Mouse (Mus musculus) pancreas, adult 10 weeks (tissue): ENCODE results near the gene Pdzrn3. TPM values are rescaled to one million over a fixed set of nuclear protein-coding genes. Genes with fewer than 3 reads are reported as not detected.

ENCODE experiments used
- polyA plus RNA-seq: library from polyadenylated mRNA; stranded (reverse); fragments of 350-450 nt; fragmentation: Illumina TruSeq; extraction: RNeasy Lipid Tissue Mini Kit (QIAGEN cat#74804); gene quantifications from one replicate; pipeline ENCODE4 v1.2.3, GENCODE M21; 2015; ENCODE audit warnings: low read depth, low replicate concordance; ENCODE audit not compliant: insufficient read depth

Pdzrn3 gene
- 3.2 TPM for polyA plus RNA-seq

DNA sequence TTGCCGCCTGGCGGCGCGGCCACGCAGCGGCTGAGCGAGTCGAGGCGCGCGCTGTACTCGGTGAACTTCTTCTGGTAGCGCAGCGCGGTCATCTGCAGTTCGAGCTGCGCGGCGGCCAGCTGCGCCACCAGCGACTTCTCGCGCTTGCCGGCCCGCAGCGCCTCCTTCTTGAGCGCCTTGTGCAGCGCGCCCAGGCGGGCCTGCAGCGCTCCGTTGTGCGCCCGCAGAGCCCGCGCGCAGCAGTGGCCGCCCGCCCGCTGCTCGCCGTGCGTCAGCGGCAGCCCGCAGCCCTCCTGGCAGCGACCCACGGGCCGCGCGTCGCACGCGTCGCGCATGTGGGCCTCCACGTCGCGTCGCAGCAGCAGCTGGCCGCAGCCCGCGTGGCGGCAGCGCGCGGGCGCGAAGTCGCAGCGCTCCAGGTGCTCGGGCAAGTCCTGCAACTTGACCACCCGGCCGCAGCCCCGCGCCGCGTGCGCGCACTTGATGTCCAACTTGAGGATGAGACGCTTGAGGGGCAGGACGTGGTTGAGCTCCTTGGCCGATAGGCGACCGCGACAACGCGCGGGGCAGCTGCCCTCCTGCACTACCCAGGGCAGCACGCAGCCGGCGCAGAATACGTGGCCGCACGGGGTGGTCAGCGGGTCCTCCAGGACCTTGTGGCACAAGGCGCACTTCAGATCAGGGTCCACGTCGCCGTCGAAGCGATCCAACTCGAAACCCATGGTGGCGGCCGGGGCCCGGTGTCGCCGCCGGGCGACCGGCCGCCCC lies at the start of gene Pdzrn3:
TSS of gene Pdzrn3 (minus strand) at position 731 of the 768 bp plus-strand sequence.

